In genomic region chr13:3374796-3375195, GRCm38 (mm10) we compare ENCODE assay signal across 25 mouse cellular contexts.
DNase-seq lines count a peak whose midpoint lies in the region; TF ChIP-seq lines count a peak whose summit lies in the region.
"Had no signal": no experiment of that assay in that cellular context is flagged by ENCODE, and none has a peak within 500 bp of the region (broad histone marks: within the 10 kb centered on the region; RNA-seq: fewer than 3 reads in every experiment).

No protein-coding gene starts in this region.

- H3K4me1 ChIP-seq in ES-E14 (ENCODE audit: control insufficient read depth in 2 of 2, insufficient read depth in 2 of 2, low read length in 2 of 2, poor library complexity in 1 of 2), result no peaks in the 10 kb centered on the region
- H3K4me1 ChIP-seq: forebrain, embryonic 10.5 days; hindbrain, embryonic 10.5 days; limb, embryonic 15.5 days; liver, embryonic 15.5 days; midbrain, embryonic 10.5 days; neural tube, embryonic 15.5 days had no signal

- peaks cover 2% of the 10 kb centered on the region; the same call in 1 of the 2 replicates for H3K9me3 ChIP-seq in ES-E14 (ENCODE audit: control insufficient read depth, insufficient read depth, low read depth, low read length)
- H3K9me3 ChIP-seq: limb, embryonic 15.5 days; liver, embryonic 15.5 days; neural tube, embryonic 15.5 days had no signal

- in situ Hi-C loops in ES-E14 (cut with MboI; ENCODE audit: low sequenced_read_pairs in 2 of 2, unreplicated experiment in 2 of 2), result no loop called here

- H3K9ac ChIP-seq in ES-E14 (ENCODE audit: insufficient read depth, low read depth, low read length, poor library complexity, severe bottlenecking), result no peak overlapping the region
- H3K9ac ChIP-seq: limb, embryonic 15.5 days; liver, embryonic 15.5 days; neural tube, embryonic 15.5 days had no signal

- no peaks in the 10 kb centered on the region for H3K36me3 ChIP-seq in ES-E14 (ENCODE audit: control insufficient read depth, insufficient read depth, low read length, poor library complexity, severe bottlenecking)
- H3K36me3 ChIP-seq: forebrain, embryonic 10.5 days; hindbrain, embryonic 10.5 days; limb, embryonic 15.5 days; liver, embryonic 15.5 days; midbrain, embryonic 10.5 days; neural tube, embryonic 15.5 days had no signal

- H3K4me3 ChIP-seq in ES-E14 (ENCODE audit: insufficient read depth in 1 of 2, low read depth in 1 of 2, low read length in 2 of 2, poor library complexity in 1 of 2, severe bottlenecking in 1 of 2), result no peak overlapping the region
- H3K4me3 ChIP-seq: forebrain, embryonic 10.5 days; hindbrain, embryonic 10.5 days; left cerebral cortex, adult 2 months; limb, embryonic 15.5 days; liver, embryonic 15.5 days; midbrain, embryonic 10.5 days; neural tube, embryonic 15.5 days had no signal

- DNase-seq in 3T3-L1 (ENCODE audit: low read depth, low spot score), result peak; percentile 67
- DNase-seq in ES-E14 (ENCODE audit: low read depth, low spot score), result peak; percentile 62
- DNase-seq in ZHBTc4 (ENCODE audit: low read depth, low spot score), result peak; percentile 56
- DNase-seq in induced T-regulatory cell, adult 2 months (ENCODE audit: low read depth), result peak; percentile 15
- no peak for DNase-seq in left cerebral cortex, adult 8-10 months (ENCODE audit: low spot score in 2 of 2)
- DNase-seq in right cerebral cortex, postnatal 10 days (ENCODE audit: low spot score in 2 of 2), result no peak
- no peak for DNase-seq in thymus, postnatal 10 days (ENCODE audit: low spot score in 2 of 2)
- DNase-seq: adrenal gland, postnatal 10 days; B cell, adult 2 months; cerebellum, adult 11 months; cerebellum, adult 9-11 months; gastrocnemius, postnatal 14 days; heart, adult 11 months; kidney, adult 18-20 months; left cerebral cortex, postnatal 4 days; lung, postnatal 4 days; right cerebral cortex, adult 18-20 months; thymus, postnatal 25 days had no signal

- no peak overlapping the region for H3K27ac ChIP-seq in ES-E14 (ENCODE audit: insufficient read depth, low read depth, low read length, poor library complexity, severe bottlenecking)
- H3K27ac ChIP-seq: forebrain, embryonic 10.5 days; hindbrain, embryonic 10.5 days; left cerebral cortex, adult 2 months; limb, embryonic 15.5 days; liver, embryonic 15.5 days; midbrain, embryonic 10.5 days; neural tube, embryonic 15.5 days had no signal

TF ChIP-seq in ES-E14, 5 proteins besides CTCF, POLR2A, EP300 and RAD21:
- TF ChIP-seq CHD2 (IDR thresholded peaks at IDR 0.05; ENCODE audit: low read depth, low read length) (no peak), ZNF384 (IDR thresholded peaks at IDR 0.05; ENCODE audit: low read depth, low read length) (no peak)

Comparison
In these comparisons a context has a peak if more than half of its experiments do, and no peak if none do; other contexts are left out.
1. DNase-seq: peak in 3T3-L1 (single experiment), ES-E14 (single experiment), ZHBTc4 (single experiment) and induced T-regulatory cell, adult 2 months (single experiment); none in left cerebral cortex, adult 8-10 months (0 of 2), right cerebral cortex, postnatal 10 days (0 of 2) and thymus, postnatal 10 days (0 of 2).